Mouse (Mus musculus) kidney, postnatal 36 days (tissue): ENCODE measurements around the gene Lsp1.
A peak's percentile ranks its signal among the peaks of the same experiment; 100 is the strongest.

ENCODE experiments used
- DNase-seq, 2 experiments: peaks; one replicate each; pipeline ENCODE4 v3.0.0; 2021 to 2022; ENCODE audit warnings: mixed read lengths in 2 of 2

The Lsp1 gene

GRCm38 (mm10) chr7:142460636-142461077 lies at the start of gene Lsp1:
TSS of gene Lsp1 (plus strand) at chr7:142460809.
- DNase-seq: no peak

DNA sequence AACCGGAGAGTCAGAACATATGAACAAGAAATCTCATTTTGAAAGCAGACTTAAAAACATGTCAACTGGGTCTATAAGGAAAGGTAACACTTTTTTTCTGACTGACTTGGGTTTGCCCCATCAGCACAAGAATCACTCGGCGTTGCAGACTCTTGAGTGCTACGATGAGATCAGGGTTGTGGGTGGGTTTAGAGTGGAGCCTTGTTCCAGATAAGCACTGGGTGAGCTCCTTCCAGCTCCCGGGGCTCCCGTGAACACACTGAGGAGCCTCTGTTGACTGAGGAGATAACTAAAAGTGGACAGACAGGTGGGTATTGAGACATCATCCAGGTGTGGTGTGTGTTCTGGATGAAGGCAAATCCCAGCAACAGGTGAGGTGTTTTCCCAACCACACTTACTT lies 47.3 kb upstream of the Lsp1 start:
- DNase-seq: no peak

- peak in 1 of 2 experiments; percentile 45 for DNase-seq
These were observed 45.3 kb upstream of the Lsp1 start for GRCm38 (mm10) chr7:142415314-142415713.

DNA sequence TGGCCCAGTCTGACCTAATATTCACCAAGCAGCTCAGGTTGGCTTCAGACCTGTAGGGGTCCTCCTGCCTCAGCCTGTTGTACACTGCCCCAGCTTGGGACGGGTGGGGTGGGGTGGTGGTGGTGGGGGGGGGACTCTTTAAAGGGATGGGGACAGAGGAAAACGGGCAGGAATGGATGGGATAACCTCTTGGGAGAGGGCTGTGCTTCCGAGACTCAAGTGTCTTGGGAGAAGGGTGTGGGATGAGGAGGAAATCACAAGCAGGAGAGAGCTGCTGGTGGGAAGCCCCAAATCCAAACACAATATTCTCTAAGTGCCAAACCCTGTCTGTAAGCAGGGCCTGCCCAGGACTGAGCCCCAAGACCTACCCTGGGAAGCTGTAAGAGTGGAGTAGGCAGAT lies 44.4 kb upstream of the Lsp1 start:
- no peak for DNase-seq

DNA sequence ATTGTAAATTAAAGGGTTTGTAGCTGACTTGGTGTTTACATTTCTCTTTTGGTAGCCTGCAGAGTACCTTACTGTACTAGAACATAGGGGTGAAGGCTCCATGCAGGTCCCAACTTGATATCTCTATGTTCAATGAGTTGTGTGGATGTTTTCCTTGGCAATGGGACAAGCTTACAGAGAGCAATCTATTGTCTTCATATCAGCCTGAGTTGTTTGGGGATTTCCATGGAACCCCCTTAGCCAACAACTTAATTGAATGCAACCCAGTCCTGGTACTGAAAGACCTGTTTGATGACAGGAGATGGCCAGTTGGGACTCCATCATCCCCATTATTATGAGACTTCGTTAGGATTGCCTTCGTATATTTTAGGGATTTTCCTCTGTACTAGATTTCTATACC lies 42.6 kb upstream of the Lsp1 start:
- no peak for DNase-seq

DNA sequence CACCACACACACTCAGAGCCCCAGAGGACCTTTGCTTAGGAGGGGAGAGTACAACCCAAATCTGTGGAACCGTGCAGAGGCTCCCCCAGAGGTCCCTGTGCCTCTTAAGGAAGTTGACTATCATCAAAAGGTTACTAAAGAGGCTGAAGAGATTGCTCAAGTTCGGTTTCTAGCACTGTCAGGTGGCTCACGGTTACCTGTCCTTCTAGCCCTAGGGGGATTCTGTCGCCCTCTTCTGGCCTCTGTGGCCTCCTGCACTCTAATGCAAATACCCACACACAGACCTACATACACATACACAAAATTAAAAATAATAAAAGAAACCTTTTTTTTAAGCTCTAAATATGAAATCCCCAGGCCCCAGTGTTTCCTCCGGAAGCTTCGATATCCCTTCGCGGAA lies 41.9 kb upstream of the Lsp1 start:
- DNase-seq: no peak

GRCm38 (mm10) chr7:142419887-142420286 lies 40.7 kb upstream of the Lsp1 start:
- no peak for DNase-seq

- DNase-seq: no peak
These were observed 38.8 kb upstream of the Lsp1 start for GRCm38 (mm10) chr7:142421826-142422225.

DNA sequence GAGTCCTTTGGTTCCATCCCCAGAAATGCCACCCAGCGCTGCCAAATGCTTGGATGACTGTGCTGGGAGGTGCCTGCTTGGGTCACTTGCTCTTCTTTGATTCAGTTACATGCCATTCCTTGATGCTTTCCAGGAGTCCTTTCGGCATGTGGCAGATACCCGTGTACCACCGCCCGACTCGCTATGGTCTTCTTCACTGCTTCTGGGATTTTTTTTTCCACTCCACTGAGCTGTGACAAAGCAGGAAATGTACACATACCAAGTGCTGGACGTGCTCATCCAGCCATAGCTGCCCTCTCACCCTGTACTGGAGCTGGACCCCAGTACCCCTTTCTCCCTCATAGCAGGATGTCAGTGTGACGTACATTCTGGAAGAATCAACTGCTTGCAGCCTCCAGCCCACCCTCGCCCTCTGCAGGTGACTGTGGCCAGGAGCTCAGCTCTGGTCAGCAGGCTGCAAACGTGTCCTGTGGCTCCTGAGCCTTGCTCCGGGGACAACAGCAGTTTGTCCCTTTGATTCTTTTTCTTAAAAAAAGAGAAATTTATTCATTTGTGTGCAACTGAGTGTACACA lies 34.9 kb upstream of the Lsp1 start:
- peak; percentile 34 to 74 for DNase-seq

DNA sequence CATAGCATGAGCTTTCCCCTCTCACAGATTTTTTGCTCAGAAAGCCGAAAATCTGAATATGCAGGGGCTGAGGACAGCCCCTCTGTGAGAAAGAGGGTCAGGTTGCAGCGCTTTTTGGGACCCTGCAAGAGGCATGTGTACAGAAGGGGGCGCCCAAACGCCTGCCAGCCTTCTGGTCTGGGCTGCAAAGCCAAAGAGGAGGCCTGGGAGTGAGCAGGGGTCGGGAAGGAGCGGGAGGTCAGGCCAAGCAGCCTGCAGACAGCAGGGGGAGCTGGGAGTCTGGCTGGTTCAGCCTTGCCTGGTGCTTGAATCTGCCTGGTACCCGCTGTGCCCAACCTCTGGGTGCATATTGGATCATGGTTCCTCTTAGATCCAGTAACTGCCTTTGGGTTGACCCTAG lies 32.4 kb upstream of the Lsp1 start:
- peak in 1 of 2 experiments; percentile 44 for DNase-seq

DNA sequence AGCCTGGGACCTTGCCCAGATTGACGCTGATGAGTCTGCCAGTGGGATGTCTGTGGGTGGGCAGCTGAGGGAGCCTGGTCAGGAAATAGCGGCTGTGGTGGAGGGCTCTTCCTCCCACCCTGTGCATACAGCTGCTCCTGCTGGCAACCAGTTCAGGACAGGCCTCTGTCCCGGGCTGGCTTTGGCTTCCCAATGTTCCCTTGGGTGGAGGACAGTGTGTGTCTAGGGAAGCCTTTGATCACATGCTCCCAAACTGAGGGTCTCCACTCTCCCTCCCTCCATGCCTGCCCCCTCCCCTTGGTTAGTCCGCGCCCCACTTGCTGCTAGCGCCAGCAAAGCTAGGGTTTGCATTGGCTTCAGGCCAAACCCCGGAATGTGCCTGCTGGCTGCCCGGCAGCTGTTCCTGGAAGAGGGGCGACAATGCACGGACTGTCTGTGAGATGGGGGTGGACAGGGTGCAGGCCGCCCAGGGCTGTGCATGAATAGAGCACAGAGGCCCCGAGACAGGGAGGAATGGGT lies 30.4 kb upstream of the Lsp1 start:
- peak in 1 of 2 experiments; percentile 46 for DNase-seq

DNA sequence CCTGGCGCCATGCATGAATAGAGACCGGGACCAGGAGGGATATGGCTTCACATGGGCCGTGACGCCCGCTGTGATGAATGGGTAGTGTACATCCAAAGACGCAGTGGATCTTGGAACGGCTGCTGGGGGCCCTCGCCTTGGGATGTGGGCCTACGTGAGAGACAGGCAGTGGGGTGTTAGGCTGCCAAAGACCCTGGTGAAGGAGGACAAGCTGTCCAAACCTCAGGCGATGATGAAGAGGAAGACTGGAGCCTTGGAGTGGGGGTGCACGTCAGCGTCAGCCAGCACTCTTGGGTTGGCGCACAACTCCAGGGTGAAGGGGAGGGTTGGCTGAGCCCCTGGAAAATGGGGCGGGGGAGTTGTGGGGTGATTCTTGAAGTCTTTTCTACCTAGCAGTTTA lies 29.5 kb upstream of the Lsp1 start:
- no peak for DNase-seq

DNA sequence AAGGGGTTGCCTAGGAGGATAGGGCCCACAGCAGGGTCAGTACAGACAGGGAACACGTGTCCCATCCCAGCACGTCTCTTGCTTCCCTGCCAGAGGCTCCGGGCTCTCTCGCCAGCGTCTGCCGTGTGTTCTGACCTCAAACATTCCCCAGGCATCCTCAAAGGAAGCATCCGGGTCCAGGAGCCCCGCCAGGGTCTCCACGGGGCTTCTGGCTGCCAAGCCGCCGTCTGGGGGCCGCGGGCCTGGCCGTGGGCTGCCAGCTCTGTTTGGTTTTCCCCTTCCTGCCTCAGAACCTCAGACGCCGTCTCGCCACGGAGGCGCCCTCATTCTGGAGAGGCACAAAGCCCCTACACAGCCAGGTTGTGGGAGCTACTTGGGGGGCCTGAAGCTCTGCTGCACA lies 27.0 kb upstream of the Lsp1 start:
- DNase-seq: no peak

DNA sequence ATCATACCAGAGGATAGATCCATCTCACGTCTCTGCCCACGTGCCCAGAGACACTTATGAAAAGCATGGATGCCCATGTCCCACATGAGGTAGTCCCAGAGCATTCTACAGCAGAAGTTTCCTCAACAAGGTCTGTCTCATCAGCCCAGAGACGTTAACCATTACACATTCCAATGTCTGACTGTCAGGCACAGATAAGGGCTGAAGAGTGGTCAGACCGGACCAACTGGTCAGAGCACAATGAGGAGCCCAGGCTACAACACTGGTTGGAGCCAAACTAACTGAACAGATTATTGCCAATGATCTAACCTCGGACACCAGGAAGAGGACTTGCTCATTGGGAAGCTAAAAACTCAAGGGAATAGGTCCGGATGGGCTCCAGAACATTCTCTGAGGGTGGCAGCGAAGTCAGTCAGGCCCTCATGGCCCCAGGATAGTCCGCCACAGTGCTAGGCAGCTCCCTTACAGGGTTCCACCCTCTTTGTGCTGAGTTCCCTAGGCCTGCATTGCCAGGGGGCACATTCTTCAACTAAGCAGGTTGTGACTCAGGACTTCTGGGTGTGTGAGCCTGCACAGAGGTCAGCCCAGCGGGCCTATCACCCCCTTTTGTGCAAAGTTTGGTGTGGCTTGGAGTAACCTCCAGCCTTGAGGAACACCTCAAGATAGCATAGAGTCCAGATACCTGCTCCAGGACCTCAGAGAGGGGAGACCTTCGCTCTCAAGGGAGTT lies 26.3 kb upstream of the Lsp1 start, which contains the start of gene Syt8:
Gene Syt8, plus strand, starts transcription at position 714 of the 729 bp plus-strand sequence.
- no peak for DNase-seq

DNA sequence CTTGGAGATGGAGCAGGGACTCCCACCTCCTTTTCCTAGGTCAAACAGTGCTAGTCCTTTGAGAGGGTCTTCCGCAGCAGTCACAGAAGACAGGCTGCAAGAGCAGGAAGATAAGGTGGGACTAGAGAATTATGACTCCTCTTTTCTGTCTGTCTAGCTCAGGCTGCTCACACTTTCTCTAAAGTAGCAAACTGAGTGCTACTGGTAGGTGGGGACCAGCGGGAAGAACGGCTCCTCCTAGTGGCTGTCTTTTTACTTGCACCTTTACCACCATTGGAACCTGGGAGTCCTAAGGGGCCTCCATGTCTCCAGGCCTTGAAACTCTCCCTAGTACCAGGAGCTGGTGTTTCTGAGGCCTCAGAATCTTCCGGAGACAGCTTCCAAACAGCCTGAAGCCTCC lies 25.1 kb upstream of the Lsp1 start:
- DNase-seq: peak; percentile 65 to 79

DNA sequence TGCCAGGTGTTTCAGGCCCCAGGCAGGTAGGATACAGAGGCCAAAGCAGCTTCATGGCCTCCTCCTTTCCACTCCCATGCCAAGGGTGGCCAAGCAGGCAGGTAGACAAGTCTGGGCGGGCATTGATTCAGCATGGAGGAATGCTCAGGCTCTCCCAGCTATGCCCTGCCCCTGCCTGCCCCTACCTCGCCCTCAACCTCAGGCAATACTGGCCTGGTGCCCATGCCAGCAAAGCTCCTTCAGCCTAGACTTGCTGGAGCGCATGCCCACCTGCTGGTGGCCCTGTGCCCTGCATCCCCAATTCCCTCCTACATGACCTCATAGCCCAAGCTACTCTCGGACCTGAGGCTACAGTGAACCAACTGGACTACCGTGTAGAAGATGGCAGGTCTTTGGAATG lies 23.3 kb upstream of the Lsp1 start:
- peak; percentile 43 to 65 for DNase-seq

GRCm38 (mm10) chr7:142439966-142440365 lies 20.6 kb upstream of the Lsp1 start:
- no peak for DNase-seq

DNA sequence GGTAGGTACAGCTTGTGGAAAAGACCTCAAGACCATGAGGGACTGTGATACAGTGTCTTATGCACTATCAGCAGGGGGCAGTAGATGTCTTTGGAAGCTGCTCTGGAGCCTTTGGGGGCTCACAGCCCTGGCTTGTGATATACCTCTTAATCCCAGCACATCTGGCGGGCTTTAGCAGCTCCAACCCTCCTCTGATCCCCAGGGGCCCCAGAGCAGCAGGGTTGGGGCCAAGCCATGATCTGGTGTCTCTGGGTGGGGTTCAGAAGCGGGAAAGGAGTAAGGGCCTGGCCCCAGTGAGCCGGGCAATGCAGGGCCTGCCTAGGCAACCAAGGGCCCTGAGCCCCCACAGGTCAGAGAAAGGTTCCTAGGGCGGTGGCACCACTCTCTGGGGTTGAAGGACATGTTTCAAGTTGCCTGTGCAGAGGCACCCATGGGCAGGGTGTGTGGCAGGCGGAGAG lies 19.9 kb upstream of the Lsp1 start:
- no peak for DNase-seq

- no peak for DNase-seq
These were observed 19.0 kb upstream of the Lsp1 start, which contains the start of gene Tnni2 for GRCm38 (mm10) chr7:142441585-142441984. TSS of gene Tnni2 (plus strand) at chr7:142441808.

DNA sequence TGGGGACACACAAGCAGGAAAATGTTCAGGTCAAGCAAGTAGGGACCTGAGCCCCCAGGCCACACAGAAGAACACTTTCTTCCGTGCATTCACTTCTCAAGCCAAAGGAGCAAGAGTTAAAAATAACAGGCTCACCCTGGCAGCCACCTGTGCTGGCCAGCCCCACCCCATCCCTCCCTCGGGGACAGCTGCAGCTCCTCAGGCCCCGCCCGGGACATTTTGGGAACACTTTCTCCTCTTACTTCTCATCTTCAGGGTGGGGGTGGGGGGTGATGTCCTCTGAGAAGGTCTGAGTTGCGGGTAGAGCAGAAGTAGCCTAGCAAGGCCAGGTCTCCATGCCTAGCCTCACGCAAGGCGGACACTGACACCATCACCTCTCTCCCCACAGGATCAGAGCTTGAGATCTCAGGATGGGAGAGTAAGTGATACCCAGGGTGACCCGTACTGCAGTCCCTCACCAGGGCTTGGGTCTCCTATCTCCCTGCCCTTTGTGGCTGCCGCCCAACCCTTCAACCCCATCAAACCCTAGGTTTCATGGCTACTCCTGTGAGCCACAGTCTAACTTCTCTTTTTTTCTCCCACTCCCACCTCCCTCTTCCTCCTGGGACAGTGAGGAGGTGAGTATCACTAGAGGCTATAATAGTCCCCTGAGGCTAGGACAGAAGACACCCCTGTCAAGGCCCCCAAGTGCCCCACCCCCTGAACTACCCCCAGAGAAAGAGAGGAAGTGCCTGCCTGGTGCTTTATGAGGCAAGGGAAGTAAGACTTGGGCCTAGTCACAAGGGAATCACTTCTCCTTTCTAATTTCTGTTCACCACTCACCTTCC lies 18.3 kb upstream of the Lsp1 start:
- DNase-seq: no peak

- no peak for DNase-seq
These were observed 17.6 kb upstream of the Lsp1 start for GRCm38 (mm10) chr7:142442908-142443420.

DNA sequence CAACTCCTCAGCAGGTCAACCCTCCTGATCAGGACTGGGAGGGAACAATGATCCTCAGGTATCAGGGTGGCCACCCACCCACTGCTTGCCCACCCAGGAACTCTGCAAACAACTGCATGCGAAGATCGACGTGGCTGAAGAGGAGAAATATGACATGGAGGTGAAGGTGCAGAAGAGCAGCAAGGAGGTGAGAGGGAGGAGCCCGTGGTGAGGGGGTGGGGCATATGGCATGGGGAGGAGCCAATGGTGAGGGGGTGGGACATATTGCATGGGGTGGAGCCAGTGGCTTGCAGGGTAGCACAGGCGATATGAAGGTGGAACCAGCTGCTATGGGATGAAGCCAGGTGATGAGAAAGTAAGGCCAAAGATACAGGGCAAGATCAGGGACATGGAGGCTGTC lies 17.1 kb upstream of the Lsp1 start:
- no peak for DNase-seq

GRCm38 (mm10) chr7:142444171-142444570 lies 16.4 kb upstream of the Lsp1 start:
- DNase-seq: no peak
